Mouse (Mus musculus) heart, adult 11 months (tissue): ENCODE data around the gene Zbtb9.

ENCODE experiments used
- DNase-seq: peaks from one replicate; pipeline ENCODE4 v3.0.0; 2022

Gene Zbtb9

GRCm38 (mm10) chr17:26947231-26948100 lies 25.5 kb upstream of the Zbtb9 start:
- peak; percentile 85 for DNase-seq

GRCm38 (mm10) chr17:26948316-26949050 lies 24.5 kb upstream of the Zbtb9 start:
- peak; percentile 97 for DNase-seq

- DNase-seq = peak; percentile 93
Measured at GRCm38 (mm10) chr17:26949051-26949577, 23.9 kb upstream of the Zbtb9 start.

GRCm38 (mm10) chr17:26949866-26950265 lies 23.1 kb upstream of the Zbtb9 start:
- no peak for DNase-seq

GRCm38 (mm10) chr17:26950560-26951288 lies 22.2 kb upstream of the Zbtb9 start:
- peak; percentile 93 for DNase-seq

GRCm38 (mm10) chr17:26951406-26951805 lies 21.6 kb upstream of the Zbtb9 start:
- peak; percentile 98 for DNase-seq

- DNase-seq = peak; percentile 94
Measured at GRCm38 (mm10) chr17:26951952-26952877, 20.8 kb upstream of the Zbtb9 start.

GRCm38 (mm10) chr17:26953201-26953600 lies 19.8 kb upstream of the Zbtb9 start:
- peak; percentile 91 for DNase-seq

- DNase-seq = no peak
Measured at GRCm38 (mm10) chr17:26953726-26954125, 19.2 kb upstream of the Zbtb9 start.

- no peak for DNase-seq
Measured at GRCm38 (mm10) chr17:26956309-26956708, 16.7 kb upstream of the Zbtb9 start.

GRCm38 (mm10) chr17:26956895-26957294 lies 16.1 kb upstream of the Zbtb9 start:
- DNase-seq = peak; percentile 94

GRCm38 (mm10) chr17:26957872-26958271 lies 15.1 kb upstream of the Zbtb9 start:
- peak; percentile 88 for DNase-seq

- peak; percentile 88 for DNase-seq
Measured at GRCm38 (mm10) chr17:26958880-26959279, 14.1 kb upstream of the Zbtb9 start.

- DNase-seq = no peak
Measured at GRCm38 (mm10) chr17:26959815-26960214, 13.2 kb upstream of the Zbtb9 start.

GRCm38 (mm10) chr17:26961572-26962240 lies 11.3 kb upstream of the Zbtb9 start:
- peak; percentile 89 for DNase-seq

- no peak for DNase-seq
Measured at GRCm38 (mm10) chr17:26966993-26967392, 6.0 kb upstream of the Zbtb9 start.

GRCm38 (mm10) chr17:26967477-26967876 lies 5.5 kb upstream of the Zbtb9 start:
- no peak for DNase-seq

GRCm38 (mm10) chr17:26968200-26968611 lies 4.8 kb upstream of the Zbtb9 start:
- no peak for DNase-seq

- DNase-seq = no peak
Measured at GRCm38 (mm10) chr17:26969257-26969656, 3.7 kb upstream of the Zbtb9 start.

GRCm38 (mm10) chr17:26970221-26970620 lies 2.7 kb upstream of the Zbtb9 start:
- no peak for DNase-seq

GRCm38 (mm10) chr17:26971247-26971905 lies 1.6 kb upstream of the Zbtb9 start:
- DNase-seq = no peak
